Mouse (Mus musculus) G1E (cell line): Measurements from ENCODE around the gene Mthfd2l.

ENCODE experiments used
- CTCF ChIP-seq: IDR thresholded peaks from 2 replicates; pipeline ENCODE4 v1.5.1; 2012; ENCODE audit warnings: low read depth, low read length, inconsistent platforms, mixed read lengths
- GATA1 ChIP-seq: IDR thresholded peaks from 2 replicates; pipeline ENCODE4 v1.6.1; 2012; ENCODE audit warnings: borderline replicate concordance, low read length, inconsistent platforms, mixed read lengths
- GATA2 ChIP-seq: IDR thresholded peaks from 2 replicates; pipeline ENCODE4 v1.6.1; 2012; ENCODE audit warnings: low read depth, low read length, inconsistent platforms, borderline replicate concordance
- POLR2AphosphoS5 ChIP-seq: IDR thresholded peaks from 2 replicates; pipeline ENCODE4 v1.6.1; 2012; ENCODE audit warnings: low read depth, low read length, inconsistent platforms; ENCODE audit not compliant: insufficient replicate concordance
- TAL1 ChIP-seq: conservative IDR thresholded peaks from 2 replicates; pipeline ENCODE4 v1.6.1; 2012; ENCODE audit warnings: low read depth, low read length, inconsistent platforms, mixed read lengths

GRCm38 (mm10) chr5:90930971-90931851 is at the start of gene Mthfd2l:
- TF ChIP-seq CTCF, result no peak
- TF ChIP-seq TAL1, result no peak
- no peak for TF ChIP-seq GATA1
- TF ChIP-seq POLR2AphosphoS5, result no peak
- TF ChIP-seq GATA2, result no peak
